Mouse (Mus musculus): ENCODE data around the gene Nlrp6. TPM values are rescaled to one million over a fixed set of nuclear protein-coding genes. Genes with fewer than 3 reads are reported as not detected.
"Not testable (repeated sequence)": the region's sequence is repeated elsewhere in the genome, so short reads cannot be mapped to it uniquely, and the experiment has no call there.

The Nlrp6 gene
- total and polyA plus RNA-seq, 2 experiments from 2014 or later = 1.00 to 1.3 TPM

DNA sequence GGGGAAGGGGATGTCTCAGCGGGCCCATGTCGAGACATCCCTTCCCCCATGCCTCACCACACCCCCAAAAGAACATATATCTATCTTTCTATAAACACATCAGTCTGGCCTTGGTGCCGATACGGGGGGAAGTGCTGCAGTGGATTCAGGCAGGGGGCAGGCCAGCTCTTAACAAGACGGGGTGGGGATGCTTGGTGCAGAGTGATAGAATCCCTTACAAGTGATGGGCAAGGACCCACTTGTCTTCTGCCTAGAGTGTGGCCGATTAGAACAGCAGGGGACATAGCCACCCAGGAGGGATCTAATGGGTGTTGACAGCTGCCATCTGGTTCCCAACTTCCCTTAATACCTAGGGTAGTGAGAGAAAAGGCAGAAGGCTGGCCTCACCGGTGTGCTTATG, 50.2 kb downstream of the Nlrp6 start:
- Histone ChIP-seq H3K27ac (ENCODE audit: low read depth, low read length) (no peak overlapping the region), H3K9ac (no peak overlapping the region), H3K4me1 (ENCODE audit: insufficient read depth) (no peaks in the 10 kb centered on the region), H3K36me3 (ENCODE audit: insufficient read depth) (no peaks in the 10 kb centered on the region), H3K27me3 (ENCODE audit: insufficient read depth, low read length) (no peaks in the 10 kb centered on the region), H3K4me3 (ENCODE audit: low read depth, low read length) (no peak overlapping the region), H3K4me2 (ENCODE audit: low read depth) (no peak overlapping the region), H3K9me3 (ENCODE audit: low read length) (no peaks in the 10 kb centered on the region)
- no peak for TF ChIP-seq CTCF (IDR thresholded peaks at IDR 0.05; ENCODE audit: low read depth)
- no peak for ATAC-seq
- 53% methylated on average over 7 of the region's 7 CpGs for WGBS
- DNase-seq = no peak

DNA sequence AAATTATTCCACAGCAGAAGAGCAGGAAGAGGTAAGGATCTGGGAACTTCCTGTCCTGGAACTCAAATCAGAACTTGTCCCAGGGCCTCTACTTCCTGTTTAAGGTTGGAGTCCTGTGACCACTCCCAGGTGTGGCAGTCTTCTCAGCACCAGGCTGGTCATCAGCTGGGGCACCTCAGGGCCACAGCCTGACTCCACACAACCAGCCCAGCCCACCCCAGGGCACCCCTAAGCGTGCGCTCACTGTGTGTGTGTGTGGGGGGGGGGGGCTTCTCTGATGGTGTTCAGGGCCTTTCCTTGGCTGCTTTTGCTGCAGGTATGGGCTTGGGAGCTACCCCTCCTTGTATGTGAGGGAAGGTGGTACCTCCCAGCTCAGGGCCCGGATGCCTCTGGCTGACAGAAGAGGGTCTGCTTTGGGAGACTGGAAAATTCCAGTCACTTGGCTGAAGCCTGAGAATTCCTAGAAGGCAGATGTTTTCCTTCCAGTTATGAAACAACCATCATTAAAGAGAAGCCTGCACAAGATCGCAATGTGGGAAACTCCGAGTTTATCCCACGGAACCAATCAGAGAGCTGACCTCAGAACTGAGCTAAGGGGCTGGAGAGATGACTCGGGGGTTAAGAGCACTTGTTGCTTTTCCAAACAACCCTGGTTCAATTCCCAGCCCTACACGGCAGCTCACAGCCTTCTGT, 50.9 kb downstream of the Nlrp6 start:
- WGBS = 87% methylated on average over 8 of the region's 8 CpGs

GRCm38 (mm10) chr7:140973396-140974165, 52.9 kb downstream of the Nlrp6 start:
- no peak overlapping the region for H3K27ac ChIP-seq (ENCODE audit: low read depth, low read length)
- H3K4me1 ChIP-seq (ENCODE audit: insufficient read depth) = no peaks in the 10 kb centered on the region
- H3K9ac ChIP-seq = no peak overlapping the region
- 20% methylated on average over 14 of the region's 14 CpGs for WGBS
- H3K9me3 ChIP-seq (ENCODE audit: low read length) = no peaks in the 10 kb centered on the region
- no peak overlapping the region for H3K4me2 ChIP-seq (ENCODE audit: low read depth)
- H3K4me3 ChIP-seq (ENCODE audit: low read depth, low read length) = no peak overlapping the region
- no peaks in the 10 kb centered on the region for H3K36me3 ChIP-seq (ENCODE audit: insufficient read depth)
- TF ChIP-seq CTCF (IDR thresholded peaks at IDR 0.05; ENCODE audit: low read depth) = no peak
- no peak for DNase-seq
- ATAC-seq = no peak
- no peaks in the 10 kb centered on the region for H3K27me3 ChIP-seq (ENCODE audit: insufficient read depth, low read length)

More for the DNA sequence above, 50.9 kb downstream of the Nlrp6 start:
- Histone ChIP-seq H3K36me3 (ENCODE audit: insufficient read depth) (no peaks in the 10 kb centered on the region), H3K4me3 (ENCODE audit: low read depth, low read length) (no peak overlapping the region), H3K4me1 (ENCODE audit: insufficient read depth) (no peaks in the 10 kb centered on the region), H3K27ac (ENCODE audit: low read depth, low read length) (no peak overlapping the region), H3K9ac (no peak overlapping the region), H3K9me3 (ENCODE audit: low read length) (no peaks in the 10 kb centered on the region), H3K4me2 (ENCODE audit: low read depth) (no peak overlapping the region), H3K27me3 (ENCODE audit: insufficient read depth, low read length) (no peaks in the 10 kb centered on the region)
- ATAC-seq (no peak), DNase-seq (no peak)
- TF ChIP-seq CTCF (IDR thresholded peaks at IDR 0.05; ENCODE audit: low read depth) = no peak

GRCm38 (mm10) chr7:140974940-140975339, 54.2 kb downstream of the Nlrp6 start:
- Histone ChIP-seq H3K9me3 (ENCODE audit: low read length) (no peaks in the 10 kb centered on the region), H3K9ac (no peak overlapping the region), H3K4me1 (ENCODE audit: insufficient read depth) (no peaks in the 10 kb centered on the region), H3K27me3 (ENCODE audit: insufficient read depth, low read length) (no peaks in the 10 kb centered on the region), H3K27ac (ENCODE audit: low read depth, low read length) (no peak overlapping the region), H3K36me3 (ENCODE audit: insufficient read depth) (no peaks in the 10 kb centered on the region), H3K4me3 (ENCODE audit: low read depth, low read length) (no peak overlapping the region), H3K4me2 (ENCODE audit: low read depth) (no peak overlapping the region)
- TF ChIP-seq CTCF (IDR thresholded peaks at IDR 0.05; ENCODE audit: low read depth) = no peak
- WGBS = 19% methylated on average over 9 of the region's 9 CpGs
- no peak for ATAC-seq
- no peak for DNase-seq

DNA sequence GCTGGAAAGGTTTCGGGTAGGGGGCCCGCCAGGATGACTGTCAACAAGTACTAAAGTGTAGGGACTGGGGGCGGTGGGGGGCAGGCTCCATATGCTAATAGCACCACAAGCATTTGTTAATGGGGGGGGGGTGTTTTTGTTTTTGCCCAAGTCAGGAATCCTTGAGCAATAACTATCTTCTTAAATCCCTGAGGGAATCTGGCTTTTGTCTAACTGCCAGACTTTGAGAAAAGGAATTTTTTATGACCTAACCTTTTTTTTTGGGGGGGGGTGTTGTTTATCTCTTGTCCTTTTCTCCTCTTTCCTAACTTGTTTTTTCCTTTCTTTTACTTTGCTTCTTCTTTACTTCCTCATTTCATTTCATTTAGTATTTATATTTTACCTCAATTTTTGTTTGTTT, 54.8 kb downstream of the Nlrp6 start:
- WGBS = 32% methylated on average over 3 of the region's 3 CpGs

GRCm38 (mm10) chr7:140976720-140977119, 56.0 kb downstream of the Nlrp6 start:
- WGBS = 94% methylated on average over 9 of the region's 9 CpGs
- H3K4me1 ChIP-seq (ENCODE audit: insufficient read depth); H3K36me3 ChIP-seq (ENCODE audit: insufficient read depth); H3K27ac ChIP-seq (ENCODE audit: low read depth, low read length); DNase-seq; ATAC-seq; H3K4me3 ChIP-seq (ENCODE audit: low read depth, low read length); H3K4me2 ChIP-seq (ENCODE audit: low read depth); H3K9me3 ChIP-seq (ENCODE audit: low read length); H3K27me3 ChIP-seq (ENCODE audit: insufficient read depth, low read length); H3K9ac ChIP-seq: not testable (repeated sequence)

More for the DNA sequence above, 54.8 kb downstream of the Nlrp6 start:
- no peaks in the 10 kb centered on the region for H3K36me3 ChIP-seq (ENCODE audit: insufficient read depth)
- no peak for TF ChIP-seq CTCF (IDR thresholded peaks at IDR 0.05; ENCODE audit: low read depth)
- H3K27ac ChIP-seq (ENCODE audit: low read depth, low read length) = no peak overlapping the region
- ATAC-seq = no peak
- H3K4me1 ChIP-seq (ENCODE audit: insufficient read depth) = no peaks in the 10 kb centered on the region
- H3K27me3 ChIP-seq (ENCODE audit: insufficient read depth, low read length) = no peaks in the 10 kb centered on the region
- no peaks in the 10 kb centered on the region for H3K9me3 ChIP-seq (ENCODE audit: low read length)
- DNase-seq = no peak
- no peak overlapping the region for H3K9ac ChIP-seq
- H3K4me2 ChIP-seq (ENCODE audit: low read depth) = no peak overlapping the region
- H3K4me3 ChIP-seq (ENCODE audit: low read depth, low read length) = no peak overlapping the region

Other genes starting within 250 kb of the Nlrp6 start
- not detected in 2 replicates for gene Olfr45, start 239.0 kb upstream of the Nlrp6 start, total RNA-seq (2014; rRNA removed)
- gene Olfr45, start 239.0 kb upstream of the Nlrp6 start, polyA plus RNA-seq (2015; fragmentation: Nextera tagmentation; extraction: Ambion mirVana) = not detected in 2 replicates
- gene Olfr541, start 223.6 kb upstream of the Nlrp6 start, total RNA-seq (2014; rRNA removed) = not detected in 2 replicates
- not detected in 2 replicates for gene Olfr541, start 223.6 kb upstream of the Nlrp6 start, polyA plus RNA-seq (2015; fragmentation: Nextera tagmentation; extraction: Ambion mirVana)
- gene Cyp2e1, start 157.2 kb upstream of the Nlrp6 start, total RNA-seq (2014; rRNA removed) = not detected in 2 replicates
- gene Cyp2e1, start 157.2 kb upstream of the Nlrp6 start, polyA plus RNA-seq (2015; fragmentation: Nextera tagmentation; extraction: Ambion mirVana) = not detected in 2 replicates
- not detected in 2 replicates for gene Syce1, start 133.1 kb upstream of the Nlrp6 start, total RNA-seq (2014; rRNA removed)
- gene Syce1, start 133.1 kb upstream of the Nlrp6 start, polyA plus RNA-seq (2015; fragmentation: Nextera tagmentation; extraction: Ambion mirVana) = 0.30 TPM in 1 of 2 replicates, not detected in the other
- gene Zfp941, start 98.7 kb upstream of the Nlrp6 start, total RNA-seq (2014; rRNA removed) = 19.8 and 32.1 TPM in 2 replicates
- gene Zfp941, start 98.7 kb upstream of the Nlrp6 start, polyA plus RNA-seq (2015; fragmentation: Nextera tagmentation; extraction: Ambion mirVana) = 8.3 and 15.6 TPM in 2 replicates
- not detected in 2 replicates for gene Urah, start 85.9 kb upstream of the Nlrp6 start, total RNA-seq (2014; rRNA removed)
- gene Urah, start 85.9 kb upstream of the Nlrp6 start, polyA plus RNA-seq (2015; fragmentation: Nextera tagmentation; extraction: Ambion mirVana) = 0.48 and 0.64 TPM in 2 replicates
- not detected in 2 replicates for gene Scgb1c1, start 75.4 kb upstream of the Nlrp6 start, total RNA-seq (2014; rRNA removed)
- 0.48 TPM in 1 of 2 replicates, not detected in the other for gene Scgb1c1, start 75.4 kb upstream of the Nlrp6 start, polyA plus RNA-seq (2015; fragmentation: Nextera tagmentation; extraction: Ambion mirVana)
- gene Odf3, start 73.1 kb upstream of the Nlrp6 start, total RNA-seq (2014; rRNA removed) = not detected in 2 replicates
- gene Odf3, start 73.1 kb upstream of the Nlrp6 start, polyA plus RNA-seq (2015; fragmentation: Nextera tagmentation; extraction: Ambion mirVana) = 0.10 and 0.13 TPM in 2 replicates
- gene Gm45785, start 64.6 kb upstream of the Nlrp6 start, total RNA-seq (2014; rRNA removed) = 2.0 and 4.2 TPM in 2 replicates
- gene Gm45785, start 64.6 kb upstream of the Nlrp6 start, polyA plus RNA-seq (2015; fragmentation: Nextera tagmentation; extraction: Ambion mirVana) = not detected in 2 replicates
- gene Ric8a, start 63.9 kb upstream of the Nlrp6 start, total RNA-seq (2014; rRNA removed) = 98.8 and 123 TPM in 2 replicates
- 79.5 and 91.8 TPM in 2 replicates for gene Ric8a, start 63.9 kb upstream of the Nlrp6 start, polyA plus RNA-seq (2015; fragmentation: Nextera tagmentation; extraction: Ambion mirVana)
- 30.8 and 34.5 TPM in 2 replicates for gene Bet1l, start 63.3 kb upstream of the Nlrp6 start, total RNA-seq (2014; rRNA removed)
- gene Bet1l, start 63.3 kb upstream of the Nlrp6 start, polyA plus RNA-seq (2015; fragmentation: Nextera tagmentation; extraction: Ambion mirVana) = 48.8 and 58.0 TPM in 2 replicates
- gene Psmd13, start 38.9 kb upstream of the Nlrp6 start, total RNA-seq (2014; rRNA removed) = 164 and 174 TPM in 2 replicates
- gene Psmd13, start 38.9 kb upstream of the Nlrp6 start, polyA plus RNA-seq (2015; fragmentation: Nextera tagmentation; extraction: Ambion mirVana) = 274 and 298 TPM in 2 replicates
- gene Sirt3, start 38.6 kb upstream of the Nlrp6 start, total RNA-seq (2014; rRNA removed) = 41.9 and 46.3 TPM in 2 replicates
- gene Sirt3, start 38.6 kb upstream of the Nlrp6 start, polyA plus RNA-seq (2015; fragmentation: Nextera tagmentation; extraction: Ambion mirVana) = 44.2 and 48.3 TPM in 2 replicates
- gene Cox8b, start 20.5 kb upstream of the Nlrp6 start, total RNA-seq (2014; rRNA removed) = not detected in 2 replicates
- not detected in 2 replicates for gene Cox8b, start 20.5 kb upstream of the Nlrp6 start, polyA plus RNA-seq (2015; fragmentation: Nextera tagmentation; extraction: Ambion mirVana)
- 7.2 and 8.5 TPM in 2 replicates for gene Pgghg, start 20.5 kb downstream of the Nlrp6 start, total RNA-seq (2014; rRNA removed)
- gene Pgghg, start 20.5 kb downstream of the Nlrp6 start, polyA plus RNA-seq (2015; fragmentation: Nextera tagmentation; extraction: Ambion mirVana) = 4.7 and 5.3 TPM in 2 replicates
- gene Ifitm5, start 29.4 kb downstream of the Nlrp6 start, total RNA-seq (2014; rRNA removed) = 0.86 TPM in 1 of 2 replicates, not detected in the other
- 0.28 and 0.45 TPM in 2 replicates for gene Ifitm5, start 29.4 kb downstream of the Nlrp6 start, polyA plus RNA-seq (2015; fragmentation: Nextera tagmentation; extraction: Ambion mirVana)
- gene Gm45717, start 35.0 kb downstream of the Nlrp6 start, total RNA-seq (2014; rRNA removed) = not detected in 2 replicates
- gene Gm45717, start 35.0 kb downstream of the Nlrp6 start, polyA plus RNA-seq (2015; fragmentation: Nextera tagmentation; extraction: Ambion mirVana) = not detected in 2 replicates
- 45.2 and 55.6 TPM in 2 replicates for gene Ifitm2, start 35.1 kb downstream of the Nlrp6 start, total RNA-seq (2014; rRNA removed)
- 240 and 270 TPM in 2 replicates for gene Ifitm2, start 35.1 kb downstream of the Nlrp6 start, polyA plus RNA-seq (2015; fragmentation: Nextera tagmentation; extraction: Ambion mirVana)
- gene Ifitm1, start 46.3 kb downstream of the Nlrp6 start, total RNA-seq (2014; rRNA removed) = 10.5 and 12.7 TPM in 2 replicates
- gene Ifitm1, start 46.3 kb downstream of the Nlrp6 start, polyA plus RNA-seq (2015; fragmentation: Nextera tagmentation; extraction: Ambion mirVana) = 14.5 and 19.4 TPM in 2 replicates
- 12.2 and 35.9 TPM in 2 replicates for gene Ifitm3, start 89.9 kb downstream of the Nlrp6 start, total RNA-seq (2014; rRNA removed)
- 78.8 and 81.3 TPM in 2 replicates for gene Ifitm3, start 89.9 kb downstream of the Nlrp6 start, polyA plus RNA-seq (2015; fragmentation: Nextera tagmentation; extraction: Ambion mirVana)
- gene Ifitm6, start 97.0 kb downstream of the Nlrp6 start, total RNA-seq (2014; rRNA removed) = 2.0 TPM in 1 of 2 replicates, not detected in the other
- gene Ifitm6, start 97.0 kb downstream of the Nlrp6 start, polyA plus RNA-seq (2015; fragmentation: Nextera tagmentation; extraction: Ambion mirVana) = 0.34 and 0.38 TPM in 2 replicates
- not detected in 2 replicates for gene Gm17387, start 108.2 kb downstream of the Nlrp6 start, total RNA-seq (2014; rRNA removed)
- not detected in 2 replicates for gene Gm17387, start 108.2 kb downstream of the Nlrp6 start, polyA plus RNA-seq (2015; fragmentation: Nextera tagmentation; extraction: Ambion mirVana)
- 126 and 163 TPM in 2 replicates for gene B4galnt4, start 140.2 kb downstream of the Nlrp6 start, total RNA-seq (2014; rRNA removed)
- gene B4galnt4, start 140.2 kb downstream of the Nlrp6 start, polyA plus RNA-seq (2015; fragmentation: Nextera tagmentation; extraction: Ambion mirVana) = 42.3 and 47.4 TPM in 2 replicates
- not detected in 2 replicates for gene Pkp3, start 157.3 kb downstream of the Nlrp6 start, total RNA-seq (2014; rRNA removed)
- gene Pkp3, start 157.3 kb downstream of the Nlrp6 start, polyA plus RNA-seq (2015; fragmentation: Nextera tagmentation; extraction: Ambion mirVana) = 0.08 TPM in 1 of 2 replicates, not detected in the other
- 2.9 TPM in 2 replicates for gene Sigirr, start 179.7 kb downstream of the Nlrp6 start, total RNA-seq (2014; rRNA removed)
- 2.4 and 2.7 TPM in 2 replicates for gene Sigirr, start 179.7 kb downstream of the Nlrp6 start, polyA plus RNA-seq (2015; fragmentation: Nextera tagmentation; extraction: Ambion mirVana)
- gene Ano9, start 196.9 kb downstream of the Nlrp6 start, total RNA-seq (2014; rRNA removed) = 0.08 and 0.43 TPM in 2 replicates
- gene Ano9, start 196.9 kb downstream of the Nlrp6 start, polyA plus RNA-seq (2015; fragmentation: Nextera tagmentation; extraction: Ambion mirVana) = 0.05 and 0.20 TPM in 2 replicates
- 24.5 and 24.9 TPM in 2 replicates for gene Ptdss2, start 201.5 kb downstream of the Nlrp6 start, total RNA-seq (2014; rRNA removed)
- gene Ptdss2, start 201.5 kb downstream of the Nlrp6 start, polyA plus RNA-seq (2015; fragmentation: Nextera tagmentation; extraction: Ambion mirVana) = 70.5 and 78.3 TPM in 2 replicates

All from forebrain, postnatal 0 days (tissue).